Mouse (Mus musculus) heart, postnatal 0 days (tissue): ENCODE results near the gene Mob3b.

Source experiments
- CTCF ChIP-seq: IDR thresholded peaks from 2 replicates; pipeline ENCODE4 v1.5.1; 2016; ENCODE audit warnings: antibody characterized with exemption, control low read depth, low read depth
- EP300 ChIP-seq: IDR thresholded peaks from 2 replicates; pipeline ENCODE4 v1.6.1; 2016; ENCODE audit warnings: antibody characterized with exemption, low read depth

- TF ChIP-seq CTCF (no peak), EP300 (no peak)
These were observed 96.3 kb downstream of the Mob3b start for GRCm38 (mm10) chr4:35060964-35061363.
